Mouse (Mus musculus) bone marrow, adult 2 months (tissue): ENCODE measurements around the gene Cldn4.

Source experiments
- CTCF ChIP-seq: fragments of 200-500 bp; IDR thresholded peaks from 2 replicates; pipeline ENCODE4 v1.5.1; 2011; ENCODE audit warnings: low read length, control low read depth; ENCODE audit not compliant: control insufficient read depth, insufficient read depth
- POLR2A ChIP-seq: fragments of 200-500 bp; IDR thresholded peaks from 2 replicates; pipeline ENCODE4 v1.6.1; 2011; ENCODE audit warnings: low read depth, mild to moderate bottlenecking, control low read depth, low read length, borderline replicate concordance; ENCODE audit not compliant: control insufficient read depth

DNA sequence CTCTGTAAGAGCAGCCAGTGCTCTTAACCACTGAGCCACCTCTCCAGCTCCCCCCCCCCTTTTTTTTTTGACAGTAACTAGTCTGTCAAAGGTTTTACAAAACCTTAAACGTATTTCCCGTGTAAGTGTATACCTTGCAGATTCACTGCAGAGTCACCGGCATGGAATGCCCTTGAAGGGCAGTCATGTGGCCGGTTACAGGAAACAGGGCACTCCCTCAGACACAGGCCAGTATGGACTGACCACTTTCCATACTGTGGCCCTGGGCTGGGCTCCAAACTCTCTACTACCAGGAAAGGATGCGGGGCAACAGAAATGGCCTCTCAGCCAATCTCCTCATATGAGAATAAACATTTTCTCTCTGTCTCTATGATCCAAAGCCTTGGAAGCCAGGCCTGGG is 8.8 kb upstream of the Cldn4 start:
- TF ChIP-seq POLR2A: no peak
- TF ChIP-seq CTCF: no peak
